Mouse (Mus musculus) adipocyte (in vitro differentiated cells): ENCODE results near the gene Bax.

Source experiments
- DNase-seq: peaks from one replicate; pipeline ENCODE4 v3.0.0-alpha.2; 2016; ENCODE audit warnings: low spot score

Bax gene

DNA sequence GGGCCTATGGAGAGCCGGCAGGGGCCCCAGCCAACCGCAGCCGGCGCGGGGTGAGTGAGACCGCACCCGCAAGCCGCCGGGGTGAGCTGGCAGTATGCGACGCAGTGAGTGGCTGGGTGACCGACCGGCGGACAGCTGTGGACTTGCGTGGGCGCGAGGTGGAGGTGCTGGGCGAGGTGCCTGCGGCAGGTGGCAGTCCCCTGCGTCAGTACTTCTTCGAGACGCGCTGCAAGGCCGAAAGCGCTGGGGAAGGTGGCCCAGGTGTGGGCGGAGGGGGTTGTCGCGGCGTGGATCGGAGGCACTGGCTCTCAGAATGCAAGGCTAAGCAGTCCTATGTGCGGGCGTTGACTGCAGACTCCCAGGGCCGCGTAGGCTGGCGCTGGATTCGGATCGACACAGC is 51.1 kb downstream of the Bax start:
- DNase-seq: no peak

DNA sequence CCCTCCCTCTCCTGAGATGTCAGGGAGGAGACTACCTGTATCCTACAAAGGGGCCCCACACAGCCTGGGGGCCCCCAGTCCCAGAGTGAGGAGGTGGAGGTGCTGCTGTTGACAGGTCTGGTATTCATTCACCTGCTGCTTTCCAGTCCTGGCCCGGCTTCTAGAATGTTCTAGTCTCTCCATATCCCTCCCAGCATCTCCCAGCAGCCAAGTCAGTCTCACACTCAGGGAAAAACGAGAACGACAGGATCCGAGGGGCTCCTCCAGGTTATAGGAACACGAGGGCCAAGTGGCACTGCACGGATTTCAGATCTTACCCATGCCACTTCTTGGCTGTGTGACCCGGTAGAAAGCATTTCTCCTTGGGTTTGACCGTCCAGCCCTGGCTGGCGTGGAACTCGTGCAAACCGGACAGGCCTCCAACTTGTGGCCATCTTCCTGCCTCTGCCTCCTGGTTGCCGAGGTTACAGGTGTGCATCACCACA is 51.9 kb downstream of the Bax start:
- DNase-seq: no peak

DNA sequence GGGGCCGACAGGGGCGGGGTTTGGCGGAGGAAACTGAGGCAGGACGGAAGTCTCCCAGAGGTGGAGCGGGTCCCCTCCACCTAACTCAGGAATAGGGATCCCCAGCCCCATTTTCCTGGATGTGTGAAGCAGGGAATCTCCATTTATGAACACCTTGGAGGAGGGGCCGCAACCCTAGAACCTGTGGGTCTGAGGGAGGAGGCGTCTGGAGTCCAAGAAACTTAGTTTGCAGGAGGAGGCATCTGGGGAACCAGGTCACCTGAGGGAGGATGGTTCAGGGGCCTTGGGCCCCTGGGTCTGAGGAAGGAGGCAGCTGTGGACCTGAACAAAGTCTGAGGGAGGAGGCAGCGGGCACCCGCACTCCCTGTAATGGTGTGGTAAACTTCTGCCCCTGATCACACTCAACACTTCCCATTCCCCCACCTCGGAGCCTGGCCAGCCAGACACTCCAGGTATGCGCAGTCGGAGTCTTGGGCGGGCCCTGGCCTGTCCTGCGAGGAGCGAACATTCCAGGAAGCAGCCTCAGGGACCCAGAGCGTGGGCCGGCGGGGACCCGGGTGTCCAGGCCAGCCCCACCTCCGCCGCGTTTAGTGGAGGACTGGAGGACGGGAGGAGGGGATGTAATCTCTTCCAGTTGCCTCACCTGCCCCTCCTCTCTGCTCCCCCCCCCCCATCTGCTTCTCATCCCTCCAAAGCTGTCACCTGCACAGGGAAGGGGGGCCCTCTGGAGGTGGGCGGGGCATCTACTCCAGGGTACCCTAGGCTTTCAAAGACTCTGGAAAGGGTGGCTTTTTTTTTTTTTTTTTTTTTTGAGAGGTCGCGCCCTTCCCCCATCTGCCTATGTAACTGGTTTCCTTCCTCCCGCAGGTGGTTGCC is 52.6 kb downstream of the Bax start:
- no peak for DNase-seq

DNA sequence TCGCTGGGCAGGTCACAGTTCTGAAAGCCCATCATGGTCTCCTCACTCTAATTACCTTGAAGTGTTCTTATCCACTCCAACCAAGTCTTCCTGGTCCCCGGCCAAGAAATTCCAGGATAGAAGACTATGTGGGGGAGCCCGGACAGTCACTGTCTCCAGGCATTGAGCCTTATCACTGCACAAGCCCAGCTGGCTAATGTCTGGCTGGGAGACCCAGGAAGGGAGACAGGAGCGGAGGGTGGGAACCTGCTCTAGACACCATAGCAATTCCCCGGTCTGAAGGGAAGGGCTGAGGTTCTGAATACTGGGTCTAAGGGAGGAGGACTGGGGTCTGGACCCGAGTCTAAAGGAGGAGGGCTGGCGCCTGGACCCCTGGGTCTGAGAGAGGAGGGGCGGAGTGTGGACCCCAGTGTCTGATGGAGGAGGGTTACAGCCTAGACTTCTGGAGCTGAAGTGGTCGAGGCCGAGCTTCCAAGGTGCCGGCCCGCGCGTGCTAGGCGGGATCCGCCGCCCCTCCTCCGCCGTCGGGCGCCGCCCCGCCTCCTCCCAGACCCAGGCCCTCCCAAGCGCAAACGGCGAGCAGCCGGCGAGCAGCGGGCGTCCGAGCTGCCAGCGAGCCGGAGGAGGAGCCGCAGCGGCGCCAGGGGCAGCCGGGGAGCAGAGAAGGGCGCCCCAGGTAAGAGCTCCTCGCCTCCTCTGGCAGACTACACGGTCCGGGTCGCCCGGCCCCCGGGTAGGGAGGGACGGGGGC is 53.4 kb downstream of the Bax start, which contains the start of gene Ntf5:
TSS of gene Ntf5 (plus strand) at position 583 of the 751 bp plus-strand sequence.
- no peak for DNase-seq

DNA sequence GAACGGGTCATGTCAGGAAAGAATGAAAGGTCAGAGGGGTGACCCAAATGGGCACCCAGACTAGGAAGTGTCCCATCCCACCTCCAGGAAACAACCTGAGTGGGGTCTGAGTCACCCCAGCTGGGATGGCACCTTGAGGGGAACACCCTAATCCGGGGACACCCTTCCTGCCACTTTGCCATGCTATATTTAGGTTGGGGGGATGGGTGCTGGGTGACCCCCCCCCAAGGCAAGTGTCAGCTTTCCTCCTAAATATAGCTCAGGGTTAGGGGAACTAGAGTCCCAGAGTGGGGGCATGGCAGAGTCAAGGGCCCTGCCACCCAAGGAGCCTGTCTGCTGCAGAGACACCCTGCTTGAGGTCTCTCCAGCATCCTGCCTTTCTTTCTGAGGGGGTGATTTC is 54.3 kb downstream of the Bax start:
- no peak for DNase-seq
